Mouse (Mus musculus) kidney, postnatal 0 days (tissue): ENCODE measurements around the gene Mroh7. TPM values are rescaled to one million over a fixed set of nuclear protein-coding genes. Genes with fewer than 3 reads are reported as not detected.

Experiments used
- ATAC-seq: fragments of 200-750 bp; cut with Nextera tagmentation; replicated peaks from 2 replicates; pipeline ENCODE4 v1.8.0; 2017; ENCODE audit warnings: low read depth, moderate number of reproducible peaks, moderate TSS enrichment, moderate library complexity; ENCODE audit not compliant: low FRiP score
- DNase-seq: peaks from one replicate; pipeline ENCODE4 v3.0.0-alpha.2; 2016; ENCODE audit warnings: low spot score
- H3K27ac ChIP-seq: fragments of 300-500 bp; sonication (generic); 2 replicates; pipeline ENCODE4 v1.5.1; 2014; ENCODE audit warnings: mild to moderate bottlenecking
- H3K27me3 ChIP-seq: fragments of 300-500 bp; sonication (generic); 2 replicates; pipeline ENCODE4 v1.6.1; 2014; ENCODE audit warnings: low read length, mixed read lengths; ENCODE audit not compliant: insufficient read depth
- H3K36me3 ChIP-seq: fragments of 300-500 bp; sonication (generic); 2 replicates; pipeline ENCODE4 v1.6.1; 2014; ENCODE audit warnings: low read length, mixed read lengths; ENCODE audit not compliant: insufficient read depth
- H3K4me1 ChIP-seq: fragments of 300-500 bp; sonication (generic); replicated peaks from 2 replicates; pipeline ENCODE4 v1.6.1; 2014; ENCODE audit warnings: antibody characterized with exemption, low read length, mixed read lengths; ENCODE audit not compliant: insufficient read depth
- H3K4me2 ChIP-seq: fragments of 300-500 bp; sonication (generic); 2 replicates; pipeline ENCODE4 v1.6.1; 2014; ENCODE audit warnings: mild to moderate bottlenecking, low read length, moderate library complexity, mixed read lengths
- H3K4me3 ChIP-seq: fragments of 300-500 bp; sonication (generic); replicated peaks from 2 replicates; pipeline ENCODE4 v1.5.1; 2014; ENCODE audit warnings: low read depth, low read length
- H3K9ac ChIP-seq: fragments of 300-500 bp; sonication (generic); 2 replicates; pipeline ENCODE4 v1.6.1; 2014; ENCODE audit warnings: low read depth, low read length
- H3K9me3 ChIP-seq: fragments of 300-500 bp; sonication (generic); replicated peaks from 2 replicates; pipeline ENCODE4 v1.6.1; 2016; ENCODE audit warnings: low read length, inconsistent platforms, mixed read lengths
- CTCF ChIP-seq: IDR thresholded peaks from 2 replicates; pipeline ENCODE4 v1.5.1; 2016; ENCODE audit warnings: antibody characterized with exemption, low read depth, mild to moderate bottlenecking, moderate library complexity
- WGBS: fragments of 180-500 bp; shearing (Covaris S2); extraction: QIAGEN DNeasy Blood & Tissue Kit; methylation state at CpG from one replicate; pipeline ENCODE4 v1.1.7; 2014; 5-methylcytosine and 5-hydroxymethylcytosine counted together
- polyA plus RNA-seq: library from polyadenylated mRNA; unstranded; fragments of >200 nt; fragmentation: Nextera tagmentation; extraction: Ambion mirVana; gene quantifications from 2 replicates; pipeline ENCODE4 v1.2.1, GENCODE M21; 2015

Mroh7 gene
- polyA plus RNA-seq, 1 experiment from 2014 or later, result 0.58 TPM

GRCm38 (mm10) chr4:106632313-106632712 is 98.4 kb downstream of the Mroh7 start:
- H3K4me1 ChIP-seq, result peaks cover 11% of the 10 kb centered on the region
- no peak overlapping the region for H3K4me3 ChIP-seq
- H3K36me3 ChIP-seq, result no peaks in the 10 kb centered on the region
- no peaks in the 10 kb centered on the region for H3K27me3 ChIP-seq
- 15% methylated on average over 2 of the region's 3 CpGs for WGBS
- DNase-seq, result no peak
- H3K9ac ChIP-seq, result no peak overlapping the region
- H3K4me2 ChIP-seq, result no peak overlapping the region
- TF ChIP-seq CTCF, result no peak
- H3K27ac ChIP-seq, result peak overlapping the region; percentile 42; the same call in 1 of the 2 replicates
- no peak for ATAC-seq
- H3K9me3 ChIP-seq, result no peaks in the 10 kb centered on the region

Other genes with a start within 250 kb of the Mroh7 start
- gene Bsnd, start 238.6 kb downstream of the Mroh7 start, polyA plus RNA-seq, result 40.1 and 40.6 TPM in 2 replicates
- gene Dhcr24, start 169.9 kb downstream of the Mroh7 start, polyA plus RNA-seq, result 6.3 and 6.5 TPM in 2 replicates
- not detected in 2 replicates for gene Lexm, start 113.7 kb downstream of the Mroh7 start, polyA plus RNA-seq
- gene Ttc22, start 108.5 kb downstream of the Mroh7 start, polyA plus RNA-seq, result 5.0 and 5.9 TPM in 2 replicates
- gene Pars2, start 79.9 kb downstream of the Mroh7 start, polyA plus RNA-seq, result 11.8 and 12.8 TPM in 2 replicates
- 63.7 and 64.0 TPM in 2 replicates for gene Ttc4, start 52.0 kb downstream of the Mroh7 start, polyA plus RNA-seq
- gene Fam151a, start 3.0 kb upstream of the Mroh7 start, polyA plus RNA-seq, result 8.8 and 11.4 TPM in 2 replicates
- 1.7 and 1.9 TPM in 2 replicates for gene Acot11, start 74.1 kb upstream of the Mroh7 start, polyA plus RNA-seq
- 62.6 and 68.3 TPM in 2 replicates for gene Ssbp3, start 179.8 kb upstream of the Mroh7 start, polyA plus RNA-seq